Mouse (Mus musculus) midbrain, embryonic 11.5 days (tissue): ENCODE measurements at regions not wholly inside any gene's neighbourhood (a gene's known extent, or its start where the extent isn't known, plus 50 kb on each side); places are given as distances from the start of the nearest gene placed in this dataset.

Source experiments
- ATAC-seq: fragments of 200-750 bp; cut with Nextera tagmentation; 2 replicates; pipeline ENCODE4 v1.8.0; 2017; ENCODE audit warnings: moderate TSS enrichment, moderate library complexity; ENCODE audit not compliant: low FRiP score
- DNase-seq: peaks from one replicate; pipeline ENCODE4 v3.0.0; 2015; ENCODE audit warnings: low spot score; ENCODE audit errors: missing footprints
- H3K27ac ChIP-seq: fragments of 300-500 bp; sonication (generic); 2 replicates; pipeline ENCODE4 v1.5.1; 2014; ENCODE audit warnings: low read depth, low read length
- H3K27me3 ChIP-seq: fragments of 300-500 bp; sonication (generic); 2 replicates; pipeline ENCODE4 v1.6.1; 2014; ENCODE audit warnings: mild to moderate bottlenecking, low read length, moderate library complexity, mixed read lengths; ENCODE audit not compliant: control insufficient read depth, insufficient read depth
- H3K36me3 ChIP-seq: fragments of 300-500 bp; sonication (generic); 2 replicates; pipeline ENCODE4 v1.6.1; 2014; ENCODE audit warnings: mild to moderate bottlenecking, low read length, moderate library complexity, mixed read lengths; ENCODE audit not compliant: control insufficient read depth, insufficient read depth
- H3K4me1 ChIP-seq: fragments of 300-500 bp; sonication (generic); 2 replicates; pipeline ENCODE4 v1.6.1; 2014; ENCODE audit warnings: low read length; ENCODE audit not compliant: control insufficient read depth, insufficient read depth
- H3K4me2 ChIP-seq: fragments of 300-500 bp; sonication (generic); 2 replicates; pipeline ENCODE4 v1.6.1; 2014; ENCODE audit warnings: mild to moderate bottlenecking, moderate library complexity
- H3K4me3 ChIP-seq: fragments of 300-500 bp; sonication (generic); 2 replicates; pipeline ENCODE4 v1.5.1; 2014; ENCODE audit warnings: low read depth, low read length
- H3K9ac ChIP-seq: fragments of 300-500 bp; sonication (generic); 2 replicates; pipeline ENCODE4 v1.6.1; 2014; ENCODE audit warnings: low read length
- H3K9me3 ChIP-seq: fragments of 300-500 bp; sonication (generic); 2 replicates; pipeline ENCODE4 v1.6.1; 2016; ENCODE audit warnings: low read length; ENCODE audit not compliant: control insufficient read depth
- WGBS: fragments of 180-500 bp; shearing (Covaris S2); extraction: QIAGEN DNeasy Blood & Tissue Kit; methylation state at CpG from one replicate; pipeline ENCODE4 v1.1.7; 2014; 5-methylcytosine and 5-hydroxymethylcytosine counted together

DNA sequence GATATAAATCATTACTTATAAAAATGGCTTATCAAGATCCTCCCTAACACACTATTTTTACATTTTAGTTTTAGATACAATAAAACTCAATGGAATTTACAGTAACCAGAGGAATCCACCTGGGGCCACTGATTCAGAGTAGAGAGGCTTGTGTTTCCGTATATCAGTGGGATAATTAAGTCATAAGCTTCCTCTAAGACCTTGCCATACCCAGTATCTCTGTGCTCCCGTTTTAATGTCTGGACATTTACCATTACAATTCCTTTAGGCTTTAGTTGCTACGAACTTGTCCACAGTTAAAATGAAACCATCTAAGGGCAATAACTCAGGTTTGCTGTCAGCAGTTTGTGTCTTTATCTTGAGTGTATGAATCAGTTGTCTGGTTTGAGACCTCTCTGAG is 127.9 kb downstream of the Mreg start:
- DNase-seq: no peak
- Histone ChIP-seq H3K4me2 (no peak overlapping the region), H3K36me3 (no peaks in the 10 kb centered on the region), H3K4me3 (no peak overlapping the region), H3K27ac (no peak overlapping the region), H3K27me3 (no peaks in the 10 kb centered on the region), H3K9me3 (no peaks in the 10 kb centered on the region), H3K4me1 (no peaks in the 10 kb centered on the region), H3K9ac (no peak overlapping the region)
- 88% methylated on average over 3 of the region's 3 CpGs for WGBS
- no peak for ATAC-seq

- Histone ChIP-seq H3K27ac (no peak overlapping the region), H3K4me2 (no peak overlapping the region), H3K9me3 (no peaks in the 10 kb centered on the region), H3K36me3 (no peaks in the 10 kb centered on the region), H3K4me3 (no peak overlapping the region), H3K27me3 (no peaks in the 10 kb centered on the region), H3K9ac (no peak overlapping the region), H3K4me1 (no peaks in the 10 kb centered on the region)
- 80% methylated on average over 4 of the region's 4 CpGs for WGBS
- ATAC-seq (no peak), DNase-seq (no peak)
These were observed 129.7 kb downstream of the Mreg start for GRCm38 (mm10) chr1:72082366-72082765.

GRCm38 (mm10) chr1:72081811-72082210 is 130.3 kb downstream of the Mreg start:
- DNase-seq: no peak
- Histone ChIP-seq H3K4me2 (no peak overlapping the region), H3K27me3 (no peaks in the 10 kb centered on the region), H3K36me3 (no peaks in the 10 kb centered on the region), H3K4me1 (no peaks in the 10 kb centered on the region), H3K27ac (no peak overlapping the region), H3K9me3 (no peaks in the 10 kb centered on the region), H3K4me3 (no peak overlapping the region), H3K9ac (no peak overlapping the region)
- ATAC-seq: no peak
- WGBS: 83% methylated on average over 5 of the region's 5 CpGs

- no peak overlapping the region for H3K27ac ChIP-seq
- H3K9ac ChIP-seq: no peak overlapping the region
- H3K27me3 ChIP-seq: no peaks in the 10 kb centered on the region
- H3K4me1 ChIP-seq: no peaks in the 10 kb centered on the region
- DNase-seq (no peak), ATAC-seq (no peak)
- H3K4me2 ChIP-seq: no peak overlapping the region
- H3K36me3 ChIP-seq: no peaks in the 10 kb centered on the region
- H3K4me3 ChIP-seq: no peak overlapping the region
- 90% methylated on average over 7 of the region's 7 CpGs for WGBS
- no peaks in the 10 kb centered on the region for H3K9me3 ChIP-seq
These were observed 133.1 kb downstream of the Mreg start for GRCm38 (mm10) chr1:72078926-72079550.

- H3K36me3 ChIP-seq: no peaks in the 10 kb centered on the region
- no peaks in the 10 kb centered on the region for H3K4me1 ChIP-seq
- no peaks in the 10 kb centered on the region for H3K9me3 ChIP-seq
- WGBS: 44% methylated on average over 1 of the region's 1 CpGs
- ATAC-seq (no peak), DNase-seq (no peak)
- H3K4me3 ChIP-seq: no peak overlapping the region
- H3K27ac ChIP-seq: no peak overlapping the region
- no peaks in the 10 kb centered on the region for H3K27me3 ChIP-seq
- H3K9ac ChIP-seq: no peak overlapping the region
- H3K4me2 ChIP-seq: no peak overlapping the region
These were observed 135.8 kb downstream of the Mreg start for GRCm38 (mm10) chr1:72076341-72076740.

- Histone ChIP-seq H3K9ac (no peak overlapping the region), H3K36me3 (no peaks in the 10 kb centered on the region), H3K27ac (no peak overlapping the region), H3K27me3 (no peaks in the 10 kb centered on the region), H3K4me3 (no peak overlapping the region), H3K9me3 (no peaks in the 10 kb centered on the region), H3K4me2 (no peak overlapping the region), H3K4me1 (no peaks in the 10 kb centered on the region)
- WGBS: 91% methylated on average over 2 of the region's 2 CpGs
- DNase-seq: no peak
- ATAC-seq: no peak
These were observed 136.6 kb downstream of the Mreg start for GRCm38 (mm10) chr1:72075464-72075863.

- Histone ChIP-seq H3K4me3 (no peak overlapping the region), H3K9me3 (no peaks in the 10 kb centered on the region), H3K36me3 (no peaks in the 10 kb centered on the region), H3K27me3 (no peaks in the 10 kb centered on the region), H3K4me1 (no peaks in the 10 kb centered on the region), H3K27ac (no peak overlapping the region), H3K9ac (no peak overlapping the region), H3K4me2 (no peak overlapping the region)
- 84% methylated on average over 4 of the region's 4 CpGs for WGBS
- DNase-seq (no peak), ATAC-seq (no peak)
These were observed 138.9 kb downstream of the Mreg start for GRCm38 (mm10) chr1:72073245-72073644.

DNA sequence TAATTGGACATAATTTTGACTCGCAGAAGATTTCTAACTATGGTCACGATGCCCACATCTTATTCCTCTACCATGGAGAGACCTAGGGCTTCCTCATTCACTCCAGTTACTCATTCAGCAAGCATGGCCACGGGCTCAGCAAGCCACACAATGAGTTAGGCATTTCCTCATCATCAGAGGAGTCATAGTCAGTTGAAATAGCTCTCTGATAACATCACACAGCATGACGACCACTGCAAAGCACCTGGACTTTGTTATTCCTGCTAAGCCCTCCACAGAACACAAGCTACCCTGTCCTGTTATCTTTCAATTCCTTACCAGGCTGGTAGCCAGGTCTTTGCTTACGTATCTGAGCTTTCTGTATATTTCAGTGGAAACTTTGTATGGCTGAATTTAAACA is 141.6 kb downstream of the Mreg start:
- H3K27ac ChIP-seq: no peak overlapping the region
- H3K36me3 ChIP-seq: no peaks in the 10 kb centered on the region
- no peak for ATAC-seq
- no peaks in the 10 kb centered on the region for H3K27me3 ChIP-seq
- WGBS: 80% methylated on average over 5 of the region's 5 CpGs
- no peak overlapping the region for H3K4me3 ChIP-seq
- no peak overlapping the region for H3K9ac ChIP-seq
- no peak overlapping the region for H3K4me2 ChIP-seq
- no peaks in the 10 kb centered on the region for H3K9me3 ChIP-seq
- no peak for DNase-seq
- H3K4me1 ChIP-seq: no peaks in the 10 kb centered on the region

DNA sequence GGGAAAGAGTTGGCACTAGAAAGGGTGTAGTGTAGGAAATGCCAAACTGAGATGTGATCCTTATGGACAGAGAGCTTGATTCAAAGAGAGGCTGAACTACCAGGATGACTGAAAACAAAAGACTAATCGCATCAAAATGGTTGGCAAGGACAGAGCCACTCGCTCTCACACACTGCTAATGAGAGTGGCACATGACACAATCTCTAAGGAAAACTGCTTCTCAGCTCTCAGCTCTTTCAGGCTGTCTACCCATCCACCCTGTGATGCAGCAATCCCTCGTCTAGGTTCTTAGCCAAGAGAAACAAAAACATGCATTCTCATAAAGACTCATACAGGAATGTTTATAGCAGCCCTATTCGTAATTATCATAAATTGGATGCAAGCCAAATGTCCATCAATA is 143.1 kb downstream of the Mreg start:
- Histone ChIP-seq H3K36me3 (no peaks in the 10 kb centered on the region), H3K4me1 (no peaks in the 10 kb centered on the region), H3K27me3 (no peaks in the 10 kb centered on the region), H3K9me3 (no peaks in the 10 kb centered on the region), H3K4me2 (no peak overlapping the region), H3K9ac (no peak overlapping the region), H3K27ac (no peak overlapping the region), H3K4me3 (no peak overlapping the region)
- ATAC-seq (no peak), DNase-seq (no peak)
- 87% methylated on average over 4 of the region's 4 CpGs for WGBS

DNA sequence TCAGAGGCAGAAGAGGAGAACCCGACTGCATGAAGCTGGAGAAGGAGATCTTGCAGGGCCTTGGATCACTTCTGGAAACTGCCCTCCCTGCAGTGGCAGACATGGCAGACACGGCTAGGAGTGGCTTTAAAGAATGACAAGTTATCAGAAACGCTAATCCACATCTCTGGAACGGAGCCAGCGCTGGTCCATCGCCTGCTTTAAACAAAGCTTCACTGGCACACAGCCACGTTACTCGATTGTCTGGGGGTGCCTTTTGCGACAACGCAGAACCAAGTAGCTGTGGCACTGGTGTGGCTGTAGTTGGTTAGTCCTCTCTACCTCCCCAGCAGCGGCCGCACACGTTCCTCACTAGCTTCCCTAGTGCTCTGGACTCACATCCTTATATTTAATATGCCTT is 147.0 kb downstream of the Mreg start:
- Histone ChIP-seq H3K36me3 (no peaks in the 10 kb centered on the region), H3K4me3 (no peak overlapping the region), H3K4me1 (no peaks in the 10 kb centered on the region), H3K9ac (no peak overlapping the region), H3K9me3 (no peaks in the 10 kb centered on the region), H3K27ac (no peak overlapping the region), H3K4me2 (no peak overlapping the region), H3K27me3 (no peaks in the 10 kb centered on the region)
- ATAC-seq (no peak), DNase-seq (no peak)
- 71% methylated on average over 13 of the region's 13 CpGs for WGBS
